Mouse (Mus musculus) adrenal gland, postnatal 25 days (tissue): ENCODE results near the gene Tmed6. TPM values are rescaled to one million over a fixed set of nuclear protein-coding genes. Genes with fewer than 3 reads are reported as not detected.
"Not testable (repeated sequence)": the region's sequence is repeated elsewhere in the genome, so short reads cannot be mapped to it uniquely, and the experiment has no call there.

Source experiments
- DNase-seq: peaks from one replicate; pipeline ENCODE4 v3.0.0; 2021; ENCODE audit warnings: mixed read lengths
- total RNA-seq: library from RNA; stranded (reverse); gene quantifications from 2 replicates; pipeline ENCODE4 v1.2.3, GENCODE M21; 2021

The Tmed6 gene
- total RNA-seq, 1 experiment from 2014 or later, result not detected

GRCm38 (mm10) chr8:107073706-107074105, 8.3 kb upstream of the Tmed6 start:
- no peak for DNase-seq

DNA sequence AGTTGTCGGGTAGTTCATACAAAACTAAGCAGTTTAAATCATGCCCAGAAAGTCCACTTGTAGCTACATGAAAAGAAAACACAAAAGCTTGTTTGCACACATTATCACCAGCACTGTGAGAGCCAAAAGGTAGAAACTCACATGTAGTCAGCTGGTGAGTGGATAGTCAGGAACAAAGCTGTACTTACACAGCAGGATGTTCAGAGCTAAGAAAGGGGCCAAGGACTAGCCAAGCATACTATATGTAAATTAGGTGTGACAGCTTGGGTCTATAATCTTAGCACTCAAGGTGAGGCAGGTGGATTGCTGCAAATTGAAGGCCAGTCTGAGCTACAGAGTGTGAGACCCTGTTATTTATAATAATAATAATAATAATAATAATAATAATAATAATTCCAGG, 2.8 kb downstream of the Tmed6 start:
- DNase-seq, result no peak

- no peak for DNase-seq
Measured at GRCm38 (mm10) chr8:107056973-107057369, 8.5 kb downstream of the Tmed6 start.

DNA sequence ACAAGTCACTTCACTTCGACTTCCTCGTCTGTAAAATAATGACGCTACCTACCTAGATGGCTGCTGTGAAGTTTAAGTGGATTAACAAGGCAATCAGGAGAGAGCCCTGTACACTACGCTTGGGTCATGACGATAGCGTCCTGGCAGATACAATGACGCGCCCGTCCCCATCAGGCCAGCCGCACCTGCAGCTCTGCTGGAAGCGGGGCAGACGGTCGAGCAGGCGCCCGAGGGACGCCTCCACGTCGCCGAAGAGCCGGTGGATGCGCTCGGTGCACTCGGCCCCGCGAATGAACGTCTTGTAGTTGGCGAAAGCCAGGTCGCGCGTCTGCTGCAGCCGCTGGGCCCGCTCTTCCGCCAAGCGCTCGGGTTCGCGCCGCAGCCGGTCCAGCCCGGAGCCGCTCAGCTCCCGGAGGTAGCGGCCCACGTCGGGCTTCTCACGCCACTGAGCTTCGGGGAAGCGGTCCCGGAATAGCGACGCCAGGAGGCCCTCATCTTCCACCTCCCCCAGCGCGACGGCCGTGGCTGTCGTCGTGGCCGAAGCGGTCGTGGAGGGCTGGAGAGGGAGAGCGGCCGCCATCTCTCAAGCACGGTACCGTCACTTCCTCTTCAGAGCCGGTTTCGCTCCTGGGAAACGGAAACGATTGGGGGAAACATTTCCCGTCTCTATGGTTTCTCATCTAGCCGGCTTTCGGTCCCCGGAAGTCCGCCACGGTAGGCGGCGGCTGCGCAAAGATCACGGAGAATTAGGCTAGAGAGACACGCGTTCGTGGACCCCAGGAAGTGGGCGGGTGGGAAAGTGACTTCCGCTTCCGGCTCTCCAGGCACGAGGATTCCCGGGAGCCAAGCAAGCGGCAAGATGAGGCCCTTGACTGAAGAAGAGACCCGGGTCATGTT, 9.1 kb downstream of the Tmed6 start, which contains the start of the genes Cog8 and Nip7:
Cog8 (minus strand) TSS at position 614 of the 897 bp plus-strand sequence.
Nip7 (plus strand) TSS at position 802 of the 897 bp plus-strand sequence.
- peak; percentile 93 for DNase-seq

DNA sequence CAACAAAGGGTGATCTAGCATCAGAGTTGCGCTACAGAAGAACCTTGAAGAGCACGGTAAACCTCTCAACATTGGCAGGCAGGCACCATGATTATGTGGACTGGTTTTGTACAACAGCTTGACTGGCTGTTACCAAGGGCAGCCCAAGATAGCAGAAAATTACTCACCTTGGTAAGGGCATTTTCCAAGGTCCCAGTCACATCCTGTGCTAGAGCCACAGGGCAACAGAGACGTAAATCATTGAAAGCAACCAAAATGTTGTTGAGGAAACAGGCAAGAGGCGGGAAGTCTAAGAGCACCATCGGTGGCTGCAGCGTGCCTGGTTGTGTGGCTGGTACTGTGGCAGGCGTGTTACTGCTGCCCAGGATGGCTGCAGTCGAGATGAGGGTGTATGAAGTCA, 13.4 kb downstream of the Tmed6 start:
- no peak for DNase-seq

- no peak for DNase-seq
Measured at GRCm38 (mm10) chr8:107049480-107049879, 16.0 kb downstream of the Tmed6 start.

- peak; percentile 85 for DNase-seq
Measured at GRCm38 (mm10) chr8:107048061-107048941, 17.1 kb downstream of the Tmed6 start, which contains the start of gene Pdf. Gene Pdf (minus strand): TSS chr8:107048614.

- no peak for DNase-seq
Measured at GRCm38 (mm10) chr8:107046976-107047375, 18.5 kb downstream of the Tmed6 start.

DNA sequence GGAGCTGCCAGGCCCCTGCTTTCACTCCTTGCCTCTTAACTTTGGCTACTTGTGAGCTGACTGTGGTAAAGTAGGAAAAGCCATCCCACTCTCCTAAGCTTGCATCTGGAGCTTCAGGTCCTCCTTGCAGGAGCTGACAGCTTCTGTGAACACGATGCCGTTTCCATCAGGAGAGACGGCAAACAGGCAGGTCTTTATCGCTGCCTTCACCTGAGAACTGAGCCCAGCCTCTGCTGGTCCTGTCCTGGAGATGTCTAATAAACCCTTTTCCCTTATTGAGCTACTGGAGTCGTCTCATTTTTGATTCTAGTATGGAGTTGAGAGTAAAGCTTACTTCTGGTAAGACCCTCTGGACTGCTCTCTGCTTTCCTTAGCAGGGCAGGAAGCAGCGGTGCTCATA, 20.0 kb downstream of the Tmed6 start:
- DNase-seq, result no peak

DNA sequence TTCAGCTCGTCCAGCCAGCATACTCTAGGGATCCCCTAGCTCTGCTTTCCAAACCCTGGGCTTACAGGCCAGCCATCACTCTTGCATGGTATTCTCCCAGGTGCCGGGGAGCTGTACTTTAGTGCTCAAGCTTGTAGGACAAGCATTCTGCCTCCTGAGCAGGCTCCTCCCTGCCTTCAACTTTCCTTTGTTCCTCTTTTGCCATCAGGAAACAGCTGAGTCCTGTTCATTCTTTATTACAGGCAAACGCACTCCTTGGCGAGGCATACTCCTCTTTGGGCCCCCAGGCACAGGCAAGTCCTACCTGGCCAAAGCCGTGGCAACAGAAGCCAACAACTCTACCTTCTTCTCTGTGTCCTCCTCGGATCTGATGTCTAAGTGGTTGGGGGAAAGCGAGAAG, 24.8 kb downstream of the Tmed6 start:
- DNase-seq, result no peak

DNA sequence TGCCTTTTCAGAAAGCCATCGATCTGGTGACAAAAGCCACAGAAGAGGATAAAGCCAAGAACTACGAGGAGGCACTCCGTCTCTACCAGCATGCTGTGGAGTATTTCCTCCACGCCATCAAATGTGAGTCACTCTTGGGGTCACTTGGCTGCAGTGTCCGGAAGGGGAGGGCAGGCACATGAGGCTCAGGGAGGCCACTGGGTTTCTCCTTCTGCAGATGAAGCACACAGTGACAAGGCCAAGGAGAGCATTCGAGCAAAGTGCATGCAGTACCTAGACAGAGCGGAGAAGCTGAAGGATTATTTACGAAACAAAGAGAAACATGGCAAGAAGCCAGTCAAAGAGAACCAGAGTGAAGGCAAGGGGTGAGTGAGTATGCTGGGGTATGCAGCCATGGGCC, 28.8 kb downstream of the Tmed6 start:
- DNase-seq, result no peak

- DNase-seq, result no peak
Measured at GRCm38 (mm10) chr8:107035641-107036040, 29.8 kb downstream of the Tmed6 start.

DNA sequence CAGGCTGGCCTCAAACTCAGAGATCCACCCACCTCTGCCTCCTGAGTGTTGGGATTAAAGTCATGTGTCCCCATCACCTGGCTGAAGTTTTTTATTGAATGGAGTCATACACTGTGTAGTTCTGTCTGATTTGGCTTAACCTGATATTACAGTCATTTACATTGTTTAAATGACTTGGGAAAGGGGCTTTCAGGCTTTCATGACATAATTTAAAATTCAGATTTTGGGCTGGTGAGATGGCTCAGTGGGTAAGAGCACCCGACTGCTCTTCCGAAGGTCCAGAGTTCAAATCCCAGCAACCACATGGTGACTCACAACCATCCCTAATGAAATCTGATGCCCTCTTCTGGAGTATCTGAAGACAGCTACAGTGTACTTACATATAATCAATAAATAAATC, 31.8 kb downstream of the Tmed6 start:
- DNase-seq, result not testable (repeated sequence)

GRCm38 (mm10) chr8:107031577-107032090, 33.8 kb downstream of the Tmed6 start:
- DNase-seq, result no peak

- DNase-seq, result peak; percentile 98
Measured at GRCm38 (mm10) chr8:107030650-107031576, 34.5 kb downstream of the Tmed6 start, which contains the start of gene Vps4a. Gene Vps4a (plus strand): TSS chr8:107031222.

GRCm38 (mm10) chr8:107030058-107030457, 35.4 kb downstream of the Tmed6 start:
- no peak for DNase-seq

DNA sequence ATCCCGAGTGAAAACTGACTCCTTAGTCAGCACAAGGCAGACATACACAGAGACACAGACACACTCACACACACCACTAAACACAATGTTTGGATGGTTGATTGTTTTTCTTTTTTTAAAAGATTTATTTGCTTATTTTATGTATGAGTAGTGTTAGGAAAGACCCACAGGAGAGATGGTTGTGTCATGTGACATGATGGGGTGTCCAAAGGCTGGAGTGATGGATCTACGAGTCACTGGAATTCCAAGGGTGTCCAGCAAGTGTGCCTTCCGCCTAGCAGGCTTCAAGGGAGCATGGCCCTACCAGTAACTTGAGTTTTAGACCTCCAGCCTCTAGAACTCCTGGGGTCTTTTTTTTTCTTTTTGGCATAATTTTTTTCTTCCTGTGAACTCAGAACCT, 36.1 kb downstream of the Tmed6 start:
- DNase-seq, result no peak

DNA sequence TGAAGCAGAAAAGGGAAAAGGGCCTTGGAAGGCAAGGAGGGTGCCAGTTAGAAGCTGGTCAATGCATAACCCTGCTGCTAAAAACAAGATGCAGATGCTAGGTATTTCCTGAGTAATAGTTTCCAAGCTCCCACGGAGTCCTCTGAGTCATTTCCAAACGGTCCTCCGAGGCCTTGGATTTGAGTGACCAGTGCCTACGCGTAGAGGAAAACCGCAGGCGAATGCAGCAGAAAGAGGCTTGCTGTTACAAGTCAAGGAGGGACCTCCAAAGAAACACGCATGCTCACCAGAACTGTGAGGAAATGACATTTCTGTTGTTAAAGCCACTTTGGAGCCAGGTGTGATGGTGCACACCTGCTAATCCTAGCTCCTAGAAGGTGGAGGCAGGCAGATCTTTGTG, 42.0 kb downstream of the Tmed6 start:
- DNase-seq, result peak; percentile 61

GRCm38 (mm10) chr8:107014915-107015314, 50.5 kb downstream of the Tmed6 start:
- DNase-seq, result no peak

DNA sequence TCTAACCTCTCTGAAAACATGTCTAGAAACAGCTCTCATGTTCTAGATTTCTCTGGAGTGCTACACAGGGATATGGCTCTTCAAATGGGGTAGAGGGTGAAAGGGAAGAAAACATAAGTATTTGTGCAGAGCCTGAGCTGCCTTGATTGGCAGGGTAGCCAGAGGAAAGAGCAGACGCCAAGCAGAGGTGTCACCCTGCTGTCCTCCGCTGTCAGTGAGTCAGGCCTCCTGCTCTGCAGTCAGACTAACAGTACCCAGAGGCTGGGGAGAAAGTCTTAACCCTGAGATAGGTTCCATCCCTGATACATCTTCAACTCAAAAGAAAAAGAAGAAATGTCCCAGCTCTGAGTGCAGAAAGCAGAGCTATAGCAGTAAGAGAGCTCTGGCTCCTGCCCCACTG, 52.8 kb downstream of the Tmed6 start:
- no peak for DNase-seq
